In the genomic region with DNA sequence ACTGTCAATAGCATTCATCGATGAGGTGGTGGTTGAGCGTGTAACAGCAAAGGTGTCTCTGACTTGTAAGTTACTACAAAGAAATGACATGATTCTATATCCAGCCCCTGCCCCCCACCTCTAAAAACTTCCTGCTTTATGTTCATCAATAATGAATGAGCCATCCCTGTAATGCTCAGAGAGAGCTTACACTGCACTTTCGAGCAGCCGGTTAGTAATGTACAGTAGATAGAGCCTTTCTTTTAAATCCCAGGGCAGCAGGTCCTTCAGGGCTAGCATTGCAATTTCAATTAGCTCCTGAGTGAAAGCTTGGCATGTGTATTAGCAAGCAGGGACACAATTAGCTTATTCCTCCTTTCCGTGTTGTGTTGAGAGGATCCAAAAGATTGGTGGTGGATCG, we compare ENCODE assay signal across 26 mouse cellular contexts. TPM values are rescaled to one million over a fixed set of nuclear protein-coding genes. Genes with fewer than 3 reads are reported as not detected.
DNase-seq lines count a peak whose midpoint lies in the region; ATAC-seq lines count a peak whose summit lies in the region.
"Had no signal": no experiment of that assay in that cellular context is flagged by ENCODE, and none has a peak within 500 bp of the region (broad histone marks: within the 10 kb centered on the region; RNA-seq: fewer than 3 reads in every experiment).

A gene (plus strand): TSS at position 206 of the 400 bp plus-strand sequence.

- DNase-seq in neural tube, embryonic 11.5 days (ENCODE audit: low spot score), result no peak
- no peak for DNase-seq in neural tube, embryonic 10.5 days (ENCODE audit: extremely low spot score, low spot score)
- DNase-seq in embryonic facial prominence, embryonic 14.5 days (ENCODE audit: low spot score), result no peak
- no peak for DNase-seq in forebrain, embryonic 14.5 days (ENCODE audit: low spot score)
- no peak for DNase-seq in thymus, postnatal 4 days
- no peak for DNase-seq in layer of hippocampus, adult 11-12 months (ENCODE audit: low spot score)
- DNase-seq: adrenal gland, adult 2 months; cerebellum, adult 8-10 months; gastrocnemius, postnatal 10 days; heart, adult 18-20 months; heart, postnatal 36 days; kidney, adult 9 months; kidney, postnatal 36 days; layer of hippocampus, adult 9-11 months; lung, adult 2 months; lung, postnatal 36 days; right cerebral cortex, postnatal 14 days; spleen, adult 18-20 months; thymus, adult 18-20 months had no signal

- H3K36me3 ChIP-seq in neural tube, embryonic 11.5 days (ENCODE audit: control insufficient read depth, insufficient read depth, low read length), result no peaks in the 10 kb centered on the region
- no peaks in the 10 kb centered on the region for H3K36me3 ChIP-seq in embryonic facial prominence, embryonic 14.5 days (ENCODE audit: control insufficient read depth, insufficient read depth, low read length)
- no peaks in the 10 kb centered on the region for H3K36me3 ChIP-seq in neural tube, embryonic 12.5 days
- H3K36me3 ChIP-seq in forebrain, embryonic 14.5 days (ENCODE audit: control insufficient read depth, insufficient read depth, low read length), result no peaks in the 10 kb centered on the region
- H3K36me3 ChIP-seq: limb, embryonic 10.5 days had no signal

- H3K4me3 ChIP-seq in neural tube, embryonic 11.5 days (ENCODE audit: low read depth, low read length), result no peak within 1 kb of the TSS
- no peak within 1 kb of the TSS for H3K4me3 ChIP-seq in embryonic facial prominence, embryonic 14.5 days (ENCODE audit: low read depth, low read length)
- H3K4me3 ChIP-seq in neural tube, embryonic 12.5 days, result no peak within 1 kb of the TSS
- H3K4me3 ChIP-seq in forebrain, embryonic 14.5 days (ENCODE audit: low read depth, low read length), result no peak within 1 kb of the TSS
- H3K4me3 ChIP-seq: limb, embryonic 10.5 days had no signal

- H3K9me3 ChIP-seq in neural tube, embryonic 11.5 days (ENCODE audit: control insufficient read depth, low read length), result no peaks in the 10 kb centered on the region
- no peaks in the 10 kb centered on the region for H3K9me3 ChIP-seq in embryonic facial prominence, embryonic 14.5 days (ENCODE audit: control insufficient read depth, low read length)
- no peaks in the 10 kb centered on the region for H3K9me3 ChIP-seq in neural tube, embryonic 12.5 days
- no peaks in the 10 kb centered on the region for H3K9me3 ChIP-seq in forebrain, embryonic 14.5 days (replicated peaks; ENCODE audit: control insufficient read depth, low read length)
- H3K9me3 ChIP-seq: limb, embryonic 10.5 days had no signal

- H3K4me1 ChIP-seq in neural tube, embryonic 11.5 days (ENCODE audit: control insufficient read depth, insufficient read depth, low read length), result no peaks in the 10 kb centered on the region
- no peaks in the 10 kb centered on the region for H3K4me1 ChIP-seq in embryonic facial prominence, embryonic 14.5 days (ENCODE audit: control insufficient read depth, insufficient read depth, low read length)
- no peaks in the 10 kb centered on the region for H3K4me1 ChIP-seq in neural tube, embryonic 12.5 days
- no peaks in the 10 kb centered on the region for H3K4me1 ChIP-seq in forebrain, embryonic 14.5 days (ENCODE audit: control insufficient read depth, insufficient read depth, low read length)
- H3K4me1 ChIP-seq: limb, embryonic 10.5 days had no signal

- H3K9ac ChIP-seq in neural tube, embryonic 11.5 days (ENCODE audit: low read length), result no peak within 1 kb of the TSS
- H3K9ac ChIP-seq in embryonic facial prominence, embryonic 14.5 days (ENCODE audit: low read depth, low read length), result no peak within 1 kb of the TSS
- H3K9ac ChIP-seq in neural tube, embryonic 12.5 days, result no peak within 1 kb of the TSS
- H3K9ac ChIP-seq in forebrain, embryonic 14.5 days (ENCODE audit: low read length), result no peak within 1 kb of the TSS

- ATAC-seq in neural tube, embryonic 11.5 days (ENCODE audit: insufficient read depth, low FRiP score, low TSS enrichment), result no peak
- ATAC-seq in embryonic facial prominence, embryonic 14.5 days (ENCODE audit: low read depth), result 0 out of 2 replicates have a peak, but pooled peaks have one; percentile 30
- ATAC-seq in neural tube, embryonic 12.5 days (ENCODE audit: low FRiP score, low read depth), result 0 out of 2 replicates have a peak, but pooled peaks have one; percentile 17
- ATAC-seq in forebrain, embryonic 14.5 days, result no peak

- H3K27me3 ChIP-seq in neural tube, embryonic 11.5 days (ENCODE audit: control insufficient read depth, insufficient read depth, low read length), result no peaks in the 10 kb centered on the region
- H3K27me3 ChIP-seq in embryonic facial prominence, embryonic 14.5 days (replicated peaks; ENCODE audit: control insufficient read depth, insufficient read depth, low read length), result no peaks in the 10 kb centered on the region; the same call in 1 of the 2 replicates
- no peaks in the 10 kb centered on the region for H3K27me3 ChIP-seq in neural tube, embryonic 12.5 days (replicated peaks)
- no peaks in the 10 kb centered on the region for H3K27me3 ChIP-seq in forebrain, embryonic 14.5 days (replicated peaks; ENCODE audit: control insufficient read depth, insufficient read depth, low read length)

- no peak within 1 kb of the TSS for H3K4me2 ChIP-seq in neural tube, embryonic 11.5 days (ENCODE audit: low read depth)
- H3K4me2 ChIP-seq in embryonic facial prominence, embryonic 14.5 days (ENCODE audit: low read depth, low read length), result no peak within 1 kb of the TSS
- H3K4me2 ChIP-seq in neural tube, embryonic 12.5 days (replicated peaks), result no peak within 1 kb of the TSS
- no peak within 1 kb of the TSS for H3K4me2 ChIP-seq in forebrain, embryonic 14.5 days (ENCODE audit: low read length)

- 93% methylated on average over 6 of the region's 6 CpGs for WGBS in neural tube, embryonic 11.5 days
- WGBS in embryonic facial prominence, embryonic 14.5 days, result 84% methylated on average over 6 of the region's 6 CpGs
- WGBS in neural tube, embryonic 12.5 days, result 84% methylated on average over 6 of the region's 6 CpGs
- 78% methylated on average over 6 of the region's 6 CpGs for WGBS in forebrain, embryonic 14.5 days

- peak within 1 kb of the TSS; percentile 42; the same call in 1 of the 2 replicates for H3K27ac ChIP-seq in neural tube, embryonic 11.5 days (ENCODE audit: low read depth, low read length)
- H3K27ac ChIP-seq in embryonic facial prominence, embryonic 14.5 days (replicated peaks; ENCODE audit: low read depth, low read length), result no peak within 1 kb of the TSS
- peak within 1 kb of the TSS; percentile 26; the same call in 1 of the 2 replicates for H3K27ac ChIP-seq in neural tube, embryonic 12.5 days
- H3K27ac ChIP-seq in forebrain, embryonic 14.5 days (ENCODE audit: low read depth, low read length), result no peak within 1 kb of the TSS
- H3K27ac ChIP-seq: limb, embryonic 10.5 days had no signal

RNA-seq across cellular contexts. Expression of the gene that starts here (rescaled TPM):
- polyA plus RNA-seq in neural tube, embryonic 11.5 days (2014; fragmentation: Nextera tagmentation; extraction: Ambion mirVana), result 37.2 and 53.6 TPM in 2 replicates
- 11.5 and 11.9 TPM in 2 replicates for polyA plus RNA-seq in embryonic facial prominence, embryonic 14.5 days (2014; fragmentation: Nextera tagmentation; extraction: Ambion mirVana)
- 44.1 and 74.0 TPM in 2 replicates for polyA plus RNA-seq in neural tube, embryonic 12.5 days (2016; fragmentation: Nextera tagmentation; extraction: Ambion mirVana)
- 0.25 and 0.28 TPM in 2 replicates for polyA plus RNA-seq in forebrain, embryonic 14.5 days (2014; fragmentation: Nextera tagmentation; extraction: Ambion mirVana)
- polyA plus RNA-seq: adrenal gland, adult 2 months; cortical plate, adult 2 months; heart, embryonic 14.5 days; intestine, embryonic 14.5 days; limb, embryonic 10.5 days; liver, adult 2 months; lung, adult 2 months; urinary bladder, adult 2 months had no signal

Comparison
In these comparisons a context has a peak if more than half of its experiments do, and no peak if none do; other contexts are left out.
1. ATAC-seq: peak in embryonic facial prominence, embryonic 14.5 days (single experiment) and neural tube, embryonic 12.5 days (single experiment); none in neural tube, embryonic 11.5 days (single experiment) and forebrain, embryonic 14.5 days (single experiment).
2. H3K27ac ChIP-seq: peak in neural tube, embryonic 11.5 days (single experiment) and neural tube, embryonic 12.5 days (single experiment); none in embryonic facial prominence, embryonic 14.5 days (single experiment) and forebrain, embryonic 14.5 days (single experiment).